Mouse (Mus musculus) small intestine, adult 2 months (tissue): ENCODE results near the gene Hpca. TPM values are rescaled to one million over a fixed set of nuclear protein-coding genes. Genes with fewer than 3 reads are reported as not detected.

Experiments used
- H3K27ac ChIP-seq: fragments of 200-500 bp; 2 replicates; pipeline ENCODE4 v1.5.1; 2012; ENCODE audit warnings: low read depth, low read length, control low read depth, inconsistent platforms; ENCODE audit not compliant: insufficient read depth
- H3K27me3 ChIP-seq: fragments of 200-500 bp; 2 replicates; pipeline ENCODE4 v1.6.1; 2012; ENCODE audit warnings: mild to moderate bottlenecking, moderate library complexity, low read length, inconsistent platforms; ENCODE audit not compliant: control insufficient read depth, insufficient read depth
- H3K36me3 ChIP-seq: fragments of 200-500 bp; 2 replicates; pipeline ENCODE4 v1.6.1; 2012; ENCODE audit warnings: mild to moderate bottlenecking, low read length, control low read depth, inconsistent platforms; ENCODE audit not compliant: control insufficient read depth, insufficient read depth
- H3K4me1 ChIP-seq: fragments of 200-500 bp; 2 replicates; pipeline ENCODE4 v1.6.1; 2012; ENCODE audit warnings: low read length, inconsistent platforms, mixed read lengths; ENCODE audit not compliant: control insufficient read depth, insufficient read depth, insufficient read length
- H3K4me3 ChIP-seq: fragments of 200-500 bp; 2 replicates; pipeline ENCODE4 v1.5.1; 2012; ENCODE audit warnings: low read depth, mild to moderate bottlenecking, control low read depth, inconsistent platforms, low read length, moderate library complexity
- CTCF ChIP-seq: fragments of 200-500 bp; IDR thresholded peaks from 2 replicates; pipeline ENCODE4 v1.5.1; 2012; ENCODE audit warnings: low read depth, mild to moderate bottlenecking, control low read depth, inconsistent platforms, low read length, moderate library complexity, mixed read lengths; ENCODE audit not compliant: insufficient replicate concordance, insufficient read length; ENCODE audit errors: extremely low read depth
- POLR2A ChIP-seq: fragments of 200-500 bp; IDR thresholded peaks from 2 replicates; pipeline ENCODE4 v1.6.1; 2012; ENCODE audit warnings: low read depth, mild to moderate bottlenecking, control low read depth, inconsistent platforms, low read length, moderate library complexity
- WGBS: fragments of 180-500 bp; shearing (Covaris S2); methylation state at CpG from one replicate; pipeline ENCODE4 v1.1.7; 2018; 5-methylcytosine and 5-hydroxymethylcytosine counted together
- polyA plus RNA-seq: library from polyadenylated mRNA; depleted of rRNA; stranded (reverse); fragments of >200 nt; gene quantifications from 2 replicates; pipeline ENCODE4 v1.2.3, GENCODE M21; 2012; rRNA removed

The Hpca gene
- 0.56 and 0.72 TPM in 2 replicates for polyA plus RNA-seq

DNA sequence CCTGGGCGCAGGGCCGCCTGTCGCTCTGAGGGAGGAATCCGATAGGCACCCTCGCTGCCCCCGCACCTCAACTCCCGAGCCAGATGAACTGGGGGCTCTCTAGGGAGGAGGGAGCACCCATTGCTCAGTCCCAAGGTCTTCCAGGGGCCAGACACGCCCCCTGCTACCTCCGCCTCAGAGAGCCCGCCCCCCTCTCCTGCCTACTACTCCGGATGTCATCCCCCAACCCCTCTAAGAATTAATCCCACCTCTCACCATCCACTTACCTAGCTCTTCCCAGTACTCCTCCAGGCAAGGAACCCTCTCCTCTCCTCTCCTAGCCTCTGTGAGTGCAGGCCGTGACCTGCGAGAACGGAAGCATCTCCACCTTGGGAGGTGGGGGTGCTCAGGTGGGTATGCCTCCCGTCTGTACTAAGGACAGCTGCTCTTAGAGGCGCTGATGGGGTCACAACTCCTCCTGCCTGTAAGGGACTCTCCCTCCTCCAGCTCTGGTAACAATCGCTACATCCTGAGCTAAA, at the start of gene Hpca:
Gene Hpca, minus strand, starts transcription at position 468 of the 518 bp plus-strand sequence.
- TF ChIP-seq POLR2A (no peak), CTCF (no peak)
- Histone ChIP-seq H3K27me3 (peaks cover 29% of the 10 kb centered on the region), H3K4me1 (peaks cover 3% of the 10 kb centered on the region), H3K36me3 (no peaks in the 10 kb centered on the region), H3K4me3 (peak within 1 kb of the TSS; percentile 33), H3K27ac (no peak within 1 kb of the TSS)
- WGBS, result 4% methylated on average over 17 of the region's 17 CpGs

DNA sequence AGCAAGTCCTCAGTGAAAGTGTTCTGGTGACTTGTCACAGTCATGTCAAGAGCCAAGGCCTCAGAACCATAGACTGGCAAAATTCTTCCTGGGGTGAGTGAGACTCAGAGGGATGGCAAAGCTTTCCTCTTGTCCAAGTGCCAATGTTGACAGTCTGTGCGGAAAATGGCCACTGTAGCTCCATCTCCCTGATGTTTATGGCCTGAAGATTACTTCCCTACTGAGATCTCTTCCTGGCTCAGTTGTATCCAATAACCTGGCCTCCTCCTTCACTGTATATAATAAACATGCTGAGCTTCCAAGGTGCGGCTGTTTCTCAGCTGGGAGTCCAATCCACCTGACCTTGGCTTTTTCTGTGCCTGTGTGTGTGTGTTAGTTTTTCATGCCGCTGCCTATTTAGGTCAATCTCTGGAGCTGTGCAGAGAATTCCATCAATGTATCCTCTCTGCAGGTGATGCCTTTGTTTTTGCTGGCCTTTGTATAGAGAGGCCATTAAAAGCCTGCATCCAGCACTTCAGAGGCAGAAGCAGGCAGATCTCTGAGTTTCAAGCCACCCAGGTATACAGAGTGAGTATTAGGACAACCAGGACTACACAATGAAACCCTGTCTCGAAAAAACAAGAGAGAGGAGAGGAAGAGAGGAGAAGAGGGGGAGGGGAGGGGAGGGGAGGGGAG, 39.9 kb upstream of the Hpca start:
- H3K36me3 ChIP-seq, result peaks cover 1% of the 10 kb centered on the region; the same call in 1 of the 2 replicates
- peaks cover 5% of the 10 kb centered on the region; the same call in 1 of the 2 replicates for H3K4me1 ChIP-seq
- no peak overlapping the region for H3K4me3 ChIP-seq
- 35% methylated on average over 4 of the region's 4 CpGs for WGBS
- no peaks in the 10 kb centered on the region for H3K27me3 ChIP-seq
- H3K27ac ChIP-seq, result no peak overlapping the region
- TF ChIP-seq CTCF, result no peak
- no peak for TF ChIP-seq POLR2A

DNA sequence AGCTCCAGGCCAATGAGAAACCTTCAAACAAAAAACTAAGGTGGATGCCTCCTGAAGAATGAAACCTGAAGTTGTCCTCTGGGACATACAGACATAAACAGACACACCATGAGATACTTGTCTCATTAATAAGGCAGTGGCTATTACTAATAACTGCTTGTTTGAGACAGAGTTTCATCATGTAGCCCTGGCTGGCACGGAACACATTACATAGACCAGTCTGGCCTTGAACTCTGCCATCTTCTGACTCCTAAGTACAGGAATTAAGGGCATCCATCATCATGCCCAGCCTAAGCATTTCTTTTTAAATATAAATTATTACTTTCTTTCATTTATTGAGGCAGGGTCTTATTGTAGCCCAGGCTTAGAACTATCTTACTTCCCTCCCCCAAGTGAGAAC, 39.2 kb upstream of the Hpca start:
- WGBS, result 92% methylated on average over 1 of the region's 1 CpGs
- peaks cover 1% of the 10 kb centered on the region; the same call in 1 of the 2 replicates for H3K36me3 ChIP-seq
- no peak overlapping the region for H3K27ac ChIP-seq
- TF ChIP-seq CTCF, result no peak
- TF ChIP-seq POLR2A, result no peak
- H3K27me3 ChIP-seq, result no peaks in the 10 kb centered on the region
- no peak overlapping the region for H3K4me3 ChIP-seq
- H3K4me1 ChIP-seq, result peaks cover 5% of the 10 kb centered on the region; the same call in 1 of the 2 replicates

DNA sequence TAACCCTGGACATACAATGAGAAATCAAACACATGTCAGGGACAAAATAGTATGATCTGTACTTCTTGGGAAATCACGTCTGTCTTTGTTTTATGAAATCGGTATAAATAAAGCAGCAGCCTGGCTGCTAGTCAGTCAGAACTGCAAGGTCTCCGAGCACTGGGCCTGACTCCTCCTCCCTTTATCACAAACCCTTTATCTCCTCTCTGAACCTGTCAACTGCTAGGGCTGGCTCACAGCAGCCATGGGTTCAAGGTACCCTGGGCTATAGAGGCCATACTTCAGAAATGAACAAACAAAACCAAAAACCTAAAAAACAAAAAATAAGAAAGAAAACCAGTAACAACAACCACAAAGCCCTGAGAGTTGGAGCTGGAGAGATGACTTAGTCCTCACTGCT, 36.7 kb upstream of the Hpca start:
- H3K4me3 ChIP-seq, result no peak overlapping the region
- 22% methylated on average over 3 of the region's 3 CpGs for WGBS
- TF ChIP-seq POLR2A (no peak), CTCF (no peak)

DNA sequence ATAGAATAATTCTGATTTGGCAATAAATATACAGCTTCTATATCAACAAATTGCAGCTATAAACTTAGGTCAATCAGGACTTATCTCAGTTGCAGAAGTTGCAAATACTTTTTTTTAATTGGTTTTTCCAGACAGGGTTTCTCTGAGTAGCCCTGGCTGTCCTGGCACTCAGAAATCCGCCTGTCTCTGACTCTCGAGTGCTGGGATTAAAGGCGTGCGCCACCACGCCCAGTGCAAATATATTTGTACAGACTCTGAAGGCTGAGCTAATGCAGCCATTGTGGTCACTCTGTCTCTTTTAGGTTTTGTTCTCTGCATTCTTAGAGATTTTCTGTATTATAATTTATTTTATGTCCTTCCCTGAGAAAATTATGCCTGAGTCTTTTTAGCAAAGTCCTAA, 35.7 kb upstream of the Hpca start:
- Histone ChIP-seq H3K4me1 (peaks cover 5% of the 10 kb centered on the region; the same call in 1 of the 2 replicates), H3K36me3 (peaks cover 6% of the 10 kb centered on the region; the same call in 1 of the 2 replicates), H3K4me3 (no peak overlapping the region), H3K27ac (no peak overlapping the region), H3K27me3 (no peaks in the 10 kb centered on the region)
- no peak for TF ChIP-seq POLR2A
- TF ChIP-seq CTCF, result no peak
- 21% methylated on average over 5 of the region's 5 CpGs for WGBS

More for the DNA sequence above, 36.7 kb upstream of the Hpca start:
- H3K4me1 ChIP-seq, result peaks cover 5% of the 10 kb centered on the region; the same call in 1 of the 2 replicates
- H3K36me3 ChIP-seq, result peaks cover 3% of the 10 kb centered on the region; the same call in 1 of the 2 replicates
- H3K27me3 ChIP-seq, result no peaks in the 10 kb centered on the region
- no peak overlapping the region for H3K27ac ChIP-seq

DNA sequence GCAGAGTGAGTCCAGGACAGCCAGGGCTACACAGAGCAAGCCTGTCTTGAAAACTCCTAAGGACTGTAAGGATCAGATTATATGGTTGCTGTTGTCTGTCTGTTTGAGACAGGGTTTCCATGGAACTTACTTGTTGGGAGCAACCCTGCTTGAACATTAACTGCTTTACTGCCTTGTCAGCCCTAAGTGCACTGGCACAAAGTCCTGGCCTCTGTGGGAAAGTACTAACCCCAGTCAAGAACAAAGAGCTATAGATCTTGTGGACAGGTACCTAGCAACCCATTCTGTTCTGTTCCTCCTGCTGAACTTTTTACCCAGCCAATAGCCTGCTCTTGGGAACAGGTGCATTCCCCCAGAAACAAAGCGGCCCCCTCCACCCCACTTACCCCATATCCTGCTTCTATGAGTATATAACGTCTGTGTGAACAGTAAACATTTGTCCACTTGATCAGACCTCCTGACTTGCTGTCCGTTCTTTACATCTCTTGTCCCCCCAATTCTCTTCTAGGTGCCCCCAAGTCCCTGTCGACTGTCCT, 29.5 kb upstream of the Hpca start:
- Histone ChIP-seq H3K36me3 (peaks cover 8% of the 10 kb centered on the region), H3K27me3 (no peaks in the 10 kb centered on the region), H3K4me3 (no peak overlapping the region), H3K27ac (peak overlapping the region; percentile 54), H3K4me1 (peaks cover 6% of the 10 kb centered on the region; the same call in 1 of the 2 replicates)
- no peak for TF ChIP-seq POLR2A
- TF ChIP-seq CTCF, result no peak
- WGBS, result 30% methylated on average over 4 of the region's 4 CpGs

DNA sequence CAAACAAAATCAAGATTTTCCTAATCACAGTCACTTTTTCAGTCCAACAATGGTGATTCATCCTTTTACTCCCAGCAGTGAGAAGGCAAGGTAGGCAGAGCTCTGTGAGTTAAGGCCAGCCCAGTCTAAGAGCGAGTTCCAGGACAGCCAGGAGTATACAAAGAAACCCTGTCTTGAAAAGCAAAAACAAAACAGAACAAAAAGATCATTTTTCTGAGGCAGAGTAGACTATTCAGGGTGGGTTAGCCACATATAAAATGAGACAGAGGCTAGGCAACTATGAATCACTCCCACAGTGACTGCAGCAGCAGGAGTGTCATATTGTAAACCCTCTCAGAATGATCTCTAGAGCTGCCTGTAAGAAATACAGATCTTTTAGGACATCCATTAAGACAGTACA, 27.5 kb upstream of the Hpca start:
- H3K4me1 ChIP-seq, result peaks cover 6% of the 10 kb centered on the region; the same call in 1 of the 2 replicates
- H3K4me3 ChIP-seq, result no peak overlapping the region
- H3K27me3 ChIP-seq, result no peaks in the 10 kb centered on the region
- WGBS, result 93% methylated on average over 1 of the region's 1 CpGs
- no peak overlapping the region for H3K27ac ChIP-seq
- no peak for TF ChIP-seq CTCF
- TF ChIP-seq POLR2A, result no peak
- peaks cover 7% of the 10 kb centered on the region for H3K36me3 ChIP-seq
